Mouse (Mus musculus) liver, adult 2 months (tissue): Measurements from ENCODE around the gene Gm4559. TPM values are rescaled to one million over a fixed set of nuclear protein-coding genes. Genes with fewer than 3 reads are reported as not detected.
"Not testable (repeated sequence)": the region's sequence is repeated elsewhere in the genome, so short reads cannot be mapped to it uniquely, and the experiment has no call there.

Experiments used
- DNase-seq: peaks from one replicate; pipeline ENCODE4 v3.0.0-alpha.2; 2011; ENCODE audit warnings: low read depth, low spot score; ENCODE audit errors: extremely low read depth
- H3K27ac ChIP-seq: fragments of 200-500 bp; replicated peaks from 2 replicates; pipeline ENCODE4 v1.5.1; 2012; ENCODE audit warnings: low read depth, mild to moderate bottlenecking, control low read depth, inconsistent platforms, low read length; ENCODE audit not compliant: insufficient read depth
- H3K27me3 ChIP-seq: fragments of 200-500 bp; 2 replicates; pipeline ENCODE4 v1.6.1; 2012; ENCODE audit warnings: mild to moderate bottlenecking, moderate library complexity, low read length, inconsistent platforms; ENCODE audit not compliant: control insufficient read depth, insufficient read depth
- H3K36me3 ChIP-seq: fragments of 200-500 bp; 2 replicates; pipeline ENCODE4 v1.6.1; 2012; ENCODE audit warnings: low read length, inconsistent platforms; ENCODE audit not compliant: control insufficient read depth, insufficient read depth
- H3K4me1 ChIP-seq: fragments of 200-500 bp; 2 replicates; pipeline ENCODE4 v1.6.1; 2011; ENCODE audit warnings: low read length; ENCODE audit not compliant: control insufficient read depth, insufficient read depth
- H3K4me3 ChIP-seq: fragments of 200-500 bp; 2 replicates; pipeline ENCODE4 v1.5.1; 2011; ENCODE audit warnings: low read depth, mild to moderate bottlenecking, control low read depth, low read length, moderate library complexity; ENCODE audit not compliant: insufficient read depth
- H3K79me2 ChIP-seq: fragments of 200-500 bp; 2 replicates; pipeline ENCODE4 v1.6.1; 2012; ENCODE audit warnings: inconsistent platforms, mild to moderate bottlenecking, low read length, moderate library complexity; ENCODE audit not compliant: control insufficient read depth, insufficient read depth
- H3K9ac ChIP-seq: fragments of 200-500 bp; 2 replicates; pipeline ENCODE4 v1.6.1; 2012; ENCODE audit warnings: low read depth, mild to moderate bottlenecking, control low read depth, inconsistent platforms, low read length
- CTCF ChIP-seq: fragments of 200-500 bp; IDR thresholded peaks from 2 replicates; pipeline ENCODE4 v1.5.1; 2011; ENCODE audit warnings: low read depth, low read length, control low read depth
- POLR2A ChIP-seq: fragments of 200-500 bp; IDR thresholded peaks from 2 replicates; pipeline ENCODE4 v1.6.1; 2011; ENCODE audit warnings: low read length, control low read depth; ENCODE audit not compliant: insufficient read depth; ENCODE audit errors: extremely low read depth
- WGBS: fragments of 180-500 bp; shearing (Covaris S2); methylation state at CpG from one replicate; pipeline ENCODE4 v1.1.7; 2018; 5-methylcytosine and 5-hydroxymethylcytosine counted together
- polyA plus RNA-seq: library from polyadenylated mRNA; depleted of rRNA; stranded (reverse); fragments of >200 nt; gene quantifications from 2 replicates; pipeline ENCODE4 v1.2.3, GENCODE M21; 2012; rRNA removed
- total RNA-seq: library from RNA; depleted of rRNA; stranded (reverse); fragments of >200 nt; gene quantifications from 2 replicates; pipeline ENCODE4 v1.2.3, GENCODE M21; 2014; rRNA removed

Gene Gm4559
- not detected in 2 replicates for total RNA-seq
- polyA plus RNA-seq: not detected in 2 replicates

DNA sequence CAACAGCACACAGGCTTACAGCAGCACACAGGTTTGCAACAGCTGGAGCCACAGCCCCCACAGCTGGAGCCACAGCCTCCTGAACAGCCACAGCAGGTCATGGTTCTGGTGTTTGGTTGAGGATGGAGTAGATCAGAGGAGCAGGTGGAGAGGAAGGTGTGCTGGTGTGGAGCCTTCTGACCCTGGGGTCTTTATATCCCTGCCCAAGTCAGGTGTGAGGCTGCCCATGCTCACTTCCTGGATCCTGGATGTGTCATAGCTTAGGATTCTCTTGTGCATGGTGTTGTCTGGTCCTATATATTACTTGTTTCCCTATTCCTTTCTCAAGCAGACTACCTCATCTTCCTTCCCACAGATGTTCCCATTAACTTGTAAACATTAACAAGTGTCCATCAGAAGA, at the start of gene Gm4559:
Gm4559 (minus strand) TSS at position 101 of the 400 bp plus-strand sequence.
- H3K79me2 ChIP-seq, H3K27ac ChIP-seq, DNase-seq, H3K4me1 ChIP-seq, H3K36me3 ChIP-seq, H3K4me3 ChIP-seq, H3K9ac ChIP-seq, H3K27me3 ChIP-seq: not testable (repeated sequence)

DNA sequence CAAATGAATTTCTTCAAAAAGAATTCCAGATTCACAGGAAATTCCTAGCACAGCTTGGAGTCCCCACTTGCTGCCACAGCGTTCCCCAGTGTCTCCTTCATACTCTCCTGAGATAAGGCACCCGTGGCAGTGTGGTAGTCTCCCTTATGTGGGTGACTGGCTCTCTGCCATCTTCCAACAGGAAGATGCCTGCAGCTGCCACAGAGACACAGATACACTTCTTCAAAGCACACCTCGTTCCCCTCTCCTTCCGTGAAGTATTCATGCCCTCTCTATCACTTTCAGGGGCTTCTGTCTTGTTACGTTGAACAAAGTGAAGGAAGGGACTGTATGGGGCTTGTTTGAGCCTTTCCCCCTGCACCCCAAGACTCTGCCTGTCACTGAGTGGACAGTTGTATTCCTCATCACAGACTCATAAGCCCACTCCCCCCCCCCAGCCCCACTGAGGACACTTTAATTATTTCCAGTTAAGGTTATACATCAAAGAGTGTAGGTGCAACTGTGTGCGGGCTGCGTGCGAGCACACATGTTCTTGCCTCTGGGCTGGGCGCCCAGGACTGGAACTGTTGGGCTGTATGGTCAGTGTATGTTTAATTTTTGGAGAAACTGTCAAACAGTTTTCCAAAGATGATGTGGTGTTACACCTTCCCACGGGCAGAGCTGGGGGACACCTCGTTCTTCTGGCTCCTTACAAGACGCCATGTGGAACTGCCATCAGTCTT, 49.4 kb upstream of the Gm4559 start:
- Histone ChIP-seq H3K9ac (no peak overlapping the region), H3K36me3 (no peaks in the 10 kb centered on the region), H3K27ac (no peak overlapping the region), H3K79me2 (no peaks in the 10 kb centered on the region), H3K27me3 (no peaks in the 10 kb centered on the region), H3K4me1 (no peaks in the 10 kb centered on the region), H3K4me3 (no peak overlapping the region)
- TF ChIP-seq CTCF (no peak), POLR2A (no peak)
- no peak for DNase-seq
- WGBS: 89% methylated on average over 12 of the region's 12 CpGs

DNA sequence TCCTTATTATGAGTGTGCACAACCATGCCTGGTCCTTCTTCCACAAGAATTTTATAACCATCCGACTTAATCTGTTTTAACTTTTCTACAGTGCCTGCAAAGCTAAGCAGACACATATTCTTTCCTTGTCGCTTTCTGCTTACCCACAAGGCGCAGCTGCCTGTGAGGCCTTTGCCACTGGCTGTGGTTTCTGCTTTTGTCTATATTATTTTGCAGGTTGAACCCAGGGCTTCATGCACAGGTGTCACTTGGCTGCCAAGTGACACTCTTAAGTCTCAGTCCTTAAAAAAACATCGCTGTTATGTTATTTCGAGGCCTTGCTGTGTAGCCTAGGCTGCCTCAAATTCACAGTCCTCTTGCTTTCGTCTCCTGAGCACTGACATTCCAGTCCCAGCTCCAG, 48.5 kb upstream of the Gm4559 start:
- Histone ChIP-seq H3K36me3 (no peaks in the 10 kb centered on the region), H3K27me3 (no peaks in the 10 kb centered on the region), H3K9ac (no peak overlapping the region), H3K4me3 (no peak overlapping the region), H3K4me1 (no peaks in the 10 kb centered on the region), H3K27ac (no peak overlapping the region), H3K79me2 (no peaks in the 10 kb centered on the region)
- no peak for DNase-seq
- no peak for TF ChIP-seq CTCF
- WGBS: 90% methylated on average over 6 of the region's 6 CpGs

DNA sequence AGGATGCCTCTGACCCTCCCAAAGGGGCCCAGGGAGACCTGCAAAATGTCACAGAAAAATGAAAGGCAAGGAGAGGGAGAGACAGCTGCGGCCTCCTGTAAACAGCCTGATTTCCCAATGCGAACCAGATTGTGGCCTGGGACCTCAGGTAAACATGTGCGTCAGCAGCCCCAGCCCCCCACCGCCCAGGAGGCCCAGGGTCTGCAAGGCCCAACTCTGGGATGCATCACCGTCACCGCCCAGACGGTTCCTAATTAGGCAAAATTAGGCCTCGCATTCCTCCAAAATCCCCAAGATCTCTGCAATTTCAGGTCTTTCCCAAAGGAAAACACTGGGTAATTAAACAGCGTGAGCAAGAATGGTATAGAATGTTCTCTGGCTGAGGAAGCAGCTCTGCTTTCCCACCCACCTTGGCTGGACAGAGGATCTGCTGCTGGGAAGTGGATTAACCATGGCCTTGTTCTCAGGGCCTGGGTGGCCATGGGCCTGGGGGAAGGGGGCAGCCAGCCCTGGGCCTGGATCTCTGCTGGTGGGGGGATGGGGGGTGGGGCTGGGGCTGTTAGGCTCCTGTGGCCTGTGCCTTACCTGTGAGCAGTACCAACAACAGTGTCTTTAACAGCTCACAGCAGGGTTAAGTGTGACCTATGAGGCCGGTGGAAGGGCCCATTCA, 47.6 kb upstream of the Gm4559 start:
- DNase-seq, H3K27me3 ChIP-seq, H3K4me1 ChIP-seq, H3K27ac ChIP-seq, H3K79me2 ChIP-seq, H3K36me3 ChIP-seq, H3K9ac ChIP-seq, H3K4me3 ChIP-seq: not testable (repeated sequence)
- WGBS: 91% methylated on average over 6 of the region's 10 CpGs

DNA sequence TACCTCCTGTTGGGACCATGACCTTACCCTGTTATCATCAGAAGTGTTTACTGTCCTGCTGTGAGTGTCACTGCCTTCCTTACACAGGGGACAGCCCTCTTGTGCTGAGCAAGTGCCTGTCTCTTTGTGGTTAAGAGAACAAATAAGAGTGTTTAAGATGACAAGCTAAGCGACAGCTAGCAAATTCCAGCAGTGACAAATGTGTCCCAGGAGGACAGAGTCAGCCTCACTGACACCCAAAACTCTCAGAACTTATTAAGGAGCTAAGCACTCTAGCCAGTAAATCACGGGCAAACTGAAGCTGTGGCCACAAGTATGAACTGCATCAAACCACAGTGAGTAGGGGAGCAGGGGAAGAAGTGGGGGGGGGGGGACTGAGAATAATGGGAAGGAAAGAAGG, 46.7 kb upstream of the Gm4559 start:
- TF ChIP-seq POLR2A (no peak), CTCF (no peak)
- no peak for DNase-seq
- H3K27me3 ChIP-seq: no peaks in the 10 kb centered on the region

DNA sequence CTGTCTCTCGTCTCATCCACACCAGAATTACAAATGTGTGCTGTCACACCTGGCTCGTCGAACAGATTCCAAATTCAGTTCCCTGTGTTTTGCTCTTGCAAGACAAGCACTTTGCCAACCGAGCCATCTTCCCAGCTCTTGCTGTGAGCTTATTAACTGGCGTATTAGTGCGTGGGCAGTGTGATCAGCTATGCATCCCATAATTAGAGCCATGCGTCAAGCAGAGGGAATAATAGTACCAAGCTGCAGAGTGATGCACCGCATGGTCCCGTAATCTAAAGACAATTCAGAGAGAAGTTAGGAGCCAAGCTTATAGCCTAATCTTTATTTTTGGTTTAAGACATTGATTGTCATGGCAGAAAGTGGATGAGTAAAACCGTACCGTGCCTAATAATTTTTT, 45.0 kb upstream of the Gm4559 start:
- Histone ChIP-seq H3K9ac (no peak overlapping the region), H3K79me2 (no peaks in the 10 kb centered on the region), H3K27ac (no peak overlapping the region), H3K4me1 (no peaks in the 10 kb centered on the region), H3K27me3 (no peaks in the 10 kb centered on the region), H3K36me3 (no peaks in the 10 kb centered on the region), H3K4me3 (no peak overlapping the region)
- TF ChIP-seq POLR2A (no peak), CTCF (no peak)
- DNase-seq: no peak
- 92% methylated on average over 11 of the region's 11 CpGs for WGBS

More for the DNA sequence above, 46.7 kb upstream of the Gm4559 start:
- H3K79me2 ChIP-seq: no peaks in the 10 kb centered on the region
- 50% methylated on average over 2 of the region's 2 CpGs for WGBS
- H3K4me1 ChIP-seq: no peaks in the 10 kb centered on the region
- no peak overlapping the region for H3K9ac ChIP-seq
- H3K36me3 ChIP-seq: no peaks in the 10 kb centered on the region
- H3K27ac ChIP-seq: no peak overlapping the region
- no peak overlapping the region for H3K4me3 ChIP-seq
